Mouse (Mus musculus) erythroblast, embryonic 14.5 days (primary cell): ENCODE measurements at regions not wholly inside any gene's neighbourhood (a gene's known extent, or its start where the extent isn't known, plus 50 kb on each side); places are given as distances from the start of the nearest gene placed in this dataset.

Experiments
- GATA1 ChIP-seq: IDR thresholded peaks from 2 replicates; pipeline ENCODE4 v1.6.1; 2012; ENCODE audit warnings: low read length, inconsistent platforms, mixed read lengths
- TAL1 ChIP-seq: IDR thresholded peaks from 3 replicates; pipeline ENCODE4 v1.6.1; 2012; ENCODE audit warnings: low read length, inconsistent platforms, mixed read lengths

DNA sequence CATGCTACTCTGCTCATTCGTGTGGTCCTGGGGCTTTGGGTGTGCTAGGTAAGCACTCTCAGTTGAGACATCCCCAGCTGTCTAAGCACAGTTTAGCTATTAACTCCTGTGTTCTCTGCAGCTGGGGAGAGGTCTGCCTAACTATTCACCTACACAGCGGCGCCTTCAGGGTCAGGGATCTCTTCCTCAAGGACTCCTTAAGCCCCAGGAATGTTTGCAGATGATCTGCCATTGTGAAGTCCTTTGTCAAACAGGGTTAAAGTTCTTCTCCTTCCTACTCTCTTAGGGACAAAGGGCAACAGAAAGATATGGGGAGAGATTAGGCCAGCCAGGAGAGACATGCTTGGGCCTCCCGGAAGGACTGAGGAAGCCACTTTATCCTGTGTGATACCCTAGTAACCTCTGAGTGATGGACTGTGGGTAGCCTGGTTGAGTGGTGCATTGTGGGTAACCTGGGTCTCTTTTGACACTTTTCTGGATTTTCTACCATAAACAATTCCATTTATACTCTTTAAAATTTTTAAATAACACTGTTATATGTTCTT lies 51.7 kb upstream of the Podxl start:
- TF ChIP-seq GATA1 (peak; percentile 50), TAL1 (no peak)
